Mouse (Mus musculus) kidney, adult 2 months (tissue): ENCODE data around the gene Rfx6. TPM values are rescaled to one million over a fixed set of nuclear protein-coding genes. Genes with fewer than 3 reads are reported as not detected.

ENCODE experiments used
- DNase-seq: peaks from one replicate; pipeline ENCODE4 v3.0.0; 2021
- H3K27ac ChIP-seq: fragments of 200-500 bp; 2 replicates; pipeline ENCODE4 v1.5.1; 2012; ENCODE audit warnings: low read depth, low read length, control low read depth, inconsistent platforms; ENCODE audit not compliant: insufficient read depth
- H3K27me3 ChIP-seq: fragments of 200-500 bp; replicated peaks from 2 replicates; pipeline ENCODE4 v1.6.1; 2012; ENCODE audit warnings: mild to moderate bottlenecking, moderate library complexity, low read length, inconsistent platforms; ENCODE audit not compliant: control insufficient read depth, insufficient read depth
- H3K36me3 ChIP-seq: fragments of 200-500 bp; 2 replicates; pipeline ENCODE4 v1.6.1; 2012; ENCODE audit warnings: mild to moderate bottlenecking, moderate library complexity, low read length, inconsistent platforms; ENCODE audit not compliant: control insufficient read depth, insufficient read depth
- H3K4me1 ChIP-seq: fragments of 200-500 bp; 2 replicates; pipeline ENCODE4 v1.6.1; 2011; ENCODE audit warnings: low read length; ENCODE audit not compliant: control insufficient read depth, insufficient read depth
- H3K4me3 ChIP-seq: fragments of 200-500 bp; 2 replicates; pipeline ENCODE4 v1.5.1; 2011; ENCODE audit warnings: mild to moderate bottlenecking, low read depth, low read length, control low read depth; ENCODE audit not compliant: insufficient read depth
- CTCF ChIP-seq: fragments of 200-500 bp; conservative IDR thresholded peaks from 2 replicates; pipeline ENCODE4 v1.5.1; 2011; ENCODE audit warnings: low read depth, mild to moderate bottlenecking, control low read depth, low read length, moderate library complexity, mixed read lengths; ENCODE audit not compliant: insufficient read depth, insufficient read length
- POLR2A ChIP-seq: fragments of 200-500 bp; IDR thresholded peaks from one replicate; pipeline ENCODE4 v1.6.1; 2011; ENCODE audit warnings: low read depth, low read length, control low read depth
- WGBS: fragments of 180-500 bp; shearing (Covaris S2); methylation state at CpG from one replicate; pipeline ENCODE4 v1.1.7; 2018; 5-methylcytosine and 5-hydroxymethylcytosine counted together
- polyA plus RNA-seq: library from polyadenylated mRNA; depleted of rRNA; stranded (reverse); fragments of >200 nt; gene quantifications from 2 replicates; pipeline ENCODE4 v1.2.3, GENCODE M21; 2012; rRNA removed

The Rfx6 gene
- polyA plus RNA-seq = not detected in 2 replicates

DNA sequence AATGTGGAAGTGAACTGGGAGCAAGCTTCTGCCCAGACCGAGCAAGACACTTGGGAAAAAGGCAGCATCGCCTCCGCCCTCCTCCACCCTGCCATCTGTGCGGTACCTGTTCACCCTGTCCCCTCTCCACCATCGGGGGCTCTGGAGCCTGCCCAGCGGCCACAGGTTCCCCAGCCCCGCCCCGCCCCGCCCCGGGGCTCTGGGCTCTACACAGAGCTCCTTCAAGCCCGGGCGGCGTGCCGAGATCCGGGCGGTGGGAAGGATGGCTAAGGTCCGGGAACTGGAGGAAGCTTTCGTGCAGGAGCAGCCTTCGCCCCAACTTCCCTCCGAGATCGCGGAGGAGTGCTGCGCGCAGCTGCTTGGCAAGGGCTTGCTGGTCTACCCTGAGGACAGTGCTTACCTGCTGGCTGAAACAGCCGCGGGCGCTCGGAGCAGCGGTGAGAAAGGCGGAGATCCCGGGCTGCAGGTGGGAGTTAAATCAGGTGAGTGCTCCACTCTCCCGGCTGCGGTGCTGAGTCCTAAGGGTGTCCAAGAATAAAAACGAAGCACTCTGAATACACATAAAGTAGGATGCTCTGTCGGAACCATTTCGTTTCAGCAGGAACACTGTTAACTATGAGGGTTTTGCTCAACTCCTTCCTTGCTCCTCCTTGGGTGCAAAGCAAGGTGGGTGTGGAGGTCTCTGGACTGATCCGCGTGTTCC, at the start of gene Rfx6:
Gene Rfx6, plus strand, starts transcription at position 209 of the 703 bp plus-strand sequence.
- no peak within 1 kb of the TSS for H3K27ac ChIP-seq
- H3K4me3 ChIP-seq = peak within 1 kb of the TSS; percentile 17; the same call in 1 of the 2 replicates
- WGBS = 1% methylated on average over 38 of the region's 38 CpGs

DNA sequence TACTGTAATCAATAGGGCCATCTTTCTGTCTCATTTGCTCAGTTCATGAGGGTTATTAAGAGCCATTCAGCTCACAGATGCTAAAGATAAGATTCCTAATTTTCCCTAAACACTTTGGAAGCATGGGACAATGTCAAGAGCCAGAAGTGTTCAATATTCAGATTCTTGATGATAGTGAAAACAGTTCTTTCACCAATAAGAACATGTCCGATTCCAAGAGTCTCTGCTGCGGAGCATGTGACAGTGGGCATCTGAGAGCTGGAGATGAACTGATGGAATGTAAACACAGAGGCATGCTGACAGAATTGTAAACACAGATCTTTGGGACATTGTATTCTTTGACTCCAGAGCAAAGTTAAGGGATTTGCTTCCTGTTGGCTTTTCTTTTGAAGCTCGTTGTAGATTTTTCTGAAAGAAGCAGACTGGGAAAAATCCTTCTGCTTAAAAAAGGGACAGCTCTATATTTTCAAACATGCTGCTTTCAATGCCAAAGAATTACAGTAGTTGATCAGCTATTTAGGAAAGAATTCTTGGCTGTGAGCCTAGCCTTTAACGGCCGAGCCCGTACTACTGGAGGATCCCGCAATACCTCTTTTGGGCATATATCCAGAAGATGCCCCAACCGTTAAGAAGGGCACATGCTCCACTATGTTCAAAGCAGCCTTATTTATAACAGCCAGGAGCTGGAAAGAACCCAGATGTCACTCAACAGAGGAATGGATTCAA, 46.0 kb upstream of the Rfx6 start, which contains the start of gene Gprc6a:
Gene Gprc6a, minus strand, starts transcription at position 51 of the 726 bp plus-strand sequence.
- WGBS = 61% methylated on average over 8 of the region's 8 CpGs

More for the DNA sequence above, at the start of gene Rfx6:
- DNase-seq = peak; percentile 1
- H3K27me3 ChIP-seq = peaks cover 1% of the 10 kb centered on the region; the same call in 1 of the 2 replicates
- H3K36me3 ChIP-seq = no peaks in the 10 kb centered on the region
- TF ChIP-seq POLR2A (no peak), CTCF (no peak)
- H3K4me1 ChIP-seq = no peaks in the 10 kb centered on the region

DNA sequence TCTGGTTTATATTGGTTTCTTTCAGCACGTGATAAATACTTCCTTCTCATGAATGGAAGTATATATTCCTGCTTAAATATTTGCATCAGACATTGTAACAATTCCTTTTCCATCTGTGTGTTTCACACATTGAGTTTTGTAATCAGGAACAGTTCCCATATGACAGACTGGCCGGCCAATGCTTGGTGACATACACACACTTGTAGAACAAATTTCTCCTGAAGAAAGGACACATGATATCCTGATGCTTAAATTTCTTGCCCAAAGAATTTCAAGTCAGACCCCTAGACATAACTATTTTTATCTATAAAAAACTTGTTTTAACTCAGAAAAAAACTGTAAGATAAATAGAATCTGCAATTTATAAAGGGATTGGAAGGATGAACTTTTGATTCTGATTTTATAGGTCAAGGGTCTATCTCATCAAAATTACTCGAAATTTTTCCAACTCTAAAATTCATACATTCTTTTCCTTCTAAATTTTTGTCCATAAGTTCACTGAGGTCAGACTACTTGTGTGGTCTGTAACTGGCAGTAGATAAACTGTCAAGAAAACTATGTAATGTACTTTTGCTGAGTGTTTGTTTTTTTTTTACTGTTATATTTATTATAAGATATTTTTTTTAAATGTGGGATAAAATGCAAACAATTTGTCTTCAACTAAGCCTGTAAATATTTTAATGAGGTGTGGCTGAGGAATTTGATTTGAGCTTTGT, 27.9 kb upstream of the Rfx6 start:
- H3K27me3 ChIP-seq = no peaks in the 10 kb centered on the region
- no peak overlapping the region for H3K27ac ChIP-seq
- DNase-seq = no peak
- 60% methylated on average over 3 of the region's 3 CpGs for WGBS
- no peak for TF ChIP-seq CTCF
- TF ChIP-seq POLR2A = no peak
- H3K36me3 ChIP-seq = no peaks in the 10 kb centered on the region
- H3K4me3 ChIP-seq = no peak overlapping the region
- H3K4me1 ChIP-seq = no peaks in the 10 kb centered on the region

More for the DNA sequence above, 46.0 kb upstream of the Rfx6 start, which contains the start of gene Gprc6a:
- no peak within 1 kb of the TSS for H3K4me3 ChIP-seq
- TF ChIP-seq CTCF = no peak
- TF ChIP-seq POLR2A = no peak
- H3K4me1 ChIP-seq = no peaks in the 10 kb centered on the region
- no peaks in the 10 kb centered on the region for H3K27me3 ChIP-seq
- H3K36me3 ChIP-seq = no peaks in the 10 kb centered on the region
- no peak for DNase-seq
- H3K27ac ChIP-seq = no peak within 1 kb of the TSS

DNA sequence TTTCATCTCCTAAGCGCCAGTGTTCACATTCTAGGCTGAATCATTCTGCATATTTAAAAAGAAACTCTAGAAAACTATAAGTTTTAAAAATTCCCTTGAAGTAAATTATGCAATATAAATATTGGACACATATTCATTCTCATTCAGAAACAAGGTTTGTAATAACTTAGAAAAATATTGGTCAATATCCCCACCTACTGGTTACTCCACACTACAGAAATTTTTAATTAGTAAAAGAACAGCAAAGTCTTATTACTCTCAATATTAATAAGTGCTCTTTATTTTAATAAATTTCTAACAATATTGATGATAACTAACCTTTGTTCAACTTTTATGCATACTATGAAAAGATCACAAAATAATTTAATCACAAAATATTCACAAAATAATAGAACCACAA, 20.2 kb upstream of the Rfx6 start:
- H3K27ac ChIP-seq = no peak overlapping the region
- H3K36me3 ChIP-seq = no peaks in the 10 kb centered on the region
- H3K4me3 ChIP-seq = no peak overlapping the region
- WGBS = 72% methylated on average over 1 of the region's 1 CpGs
- no peak for TF ChIP-seq CTCF
- TF ChIP-seq POLR2A = no peak
- H3K4me1 ChIP-seq = no peaks in the 10 kb centered on the region
- no peaks in the 10 kb centered on the region for H3K27me3 ChIP-seq
- DNase-seq = no peak

DNA sequence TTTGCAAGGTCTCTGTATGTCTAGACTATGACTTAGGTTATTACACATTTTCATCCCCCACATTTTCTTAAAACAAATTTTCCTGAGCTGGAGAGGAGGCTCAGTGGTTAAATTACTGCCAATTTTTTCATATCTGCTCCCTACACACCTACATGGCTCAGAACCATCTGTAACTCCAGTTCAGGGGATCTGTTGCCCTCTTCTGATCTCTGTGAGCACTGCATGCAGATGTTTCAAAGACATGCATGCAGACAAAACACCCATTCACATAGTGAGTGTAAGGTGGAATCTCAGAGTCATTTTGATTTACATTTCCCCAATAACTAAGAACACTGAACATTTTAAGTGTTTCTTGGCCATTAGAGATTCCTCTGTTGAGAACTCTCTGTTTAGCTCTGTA, 8.2 kb upstream of the Rfx6 start:
- no peaks in the 10 kb centered on the region for H3K4me1 ChIP-seq
- H3K36me3 ChIP-seq = no peaks in the 10 kb centered on the region
- TF ChIP-seq POLR2A (no peak), CTCF (0 out of 2 replicates have a peak, but pooled peaks have one; percentile 11)
- H3K27ac ChIP-seq = no peak overlapping the region
- H3K27me3 ChIP-seq = no peaks in the 10 kb centered on the region
- H3K4me3 ChIP-seq = no peak overlapping the region
- no peak for DNase-seq

DNA sequence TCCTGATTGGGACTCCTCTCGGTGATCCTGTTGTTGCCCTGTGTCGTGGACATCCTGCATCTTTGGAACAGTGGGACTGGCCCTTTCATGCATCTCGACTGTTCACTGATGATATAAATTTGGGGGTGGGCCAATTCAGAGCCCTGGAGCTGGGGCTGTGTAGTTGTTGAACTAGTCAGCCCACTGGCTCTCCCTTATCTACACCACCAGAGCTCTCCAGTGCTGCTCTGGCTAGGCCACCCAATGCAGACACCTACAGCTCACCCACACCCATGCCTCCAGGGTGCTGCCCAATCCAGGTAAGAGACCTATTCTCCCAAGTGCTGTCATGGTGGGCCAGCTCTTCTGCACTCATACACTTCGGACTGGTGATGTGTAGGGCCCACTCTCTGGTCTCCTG, 6.0 kb upstream of the Rfx6 start:
- no peak for DNase-seq

More for the DNA sequence above, 6.0 kb upstream of the Rfx6 start:
- Histone ChIP-seq H3K36me3 (no peaks in the 10 kb centered on the region), H3K4me1 (no peaks in the 10 kb centered on the region), H3K4me3 (no peak overlapping the region), H3K27me3 (no peaks in the 10 kb centered on the region), H3K27ac (no peak overlapping the region)
- no peak for TF ChIP-seq POLR2A
- WGBS = 73% methylated on average over 4 of the region's 4 CpGs
